Mouse (Mus musculus) heart, adult 9 months (tissue): ENCODE results near the gene Scn1a.
A peak's percentile ranks its signal among the peaks of the same experiment; 100 is the strongest.

ENCODE experiments used
- DNase-seq, 2 experiments: peaks; one replicate each; pipeline ENCODE4 v3.0.0; 2022; ENCODE audit warnings: low spot score in 2 of 2

The Scn1a gene

DNA sequence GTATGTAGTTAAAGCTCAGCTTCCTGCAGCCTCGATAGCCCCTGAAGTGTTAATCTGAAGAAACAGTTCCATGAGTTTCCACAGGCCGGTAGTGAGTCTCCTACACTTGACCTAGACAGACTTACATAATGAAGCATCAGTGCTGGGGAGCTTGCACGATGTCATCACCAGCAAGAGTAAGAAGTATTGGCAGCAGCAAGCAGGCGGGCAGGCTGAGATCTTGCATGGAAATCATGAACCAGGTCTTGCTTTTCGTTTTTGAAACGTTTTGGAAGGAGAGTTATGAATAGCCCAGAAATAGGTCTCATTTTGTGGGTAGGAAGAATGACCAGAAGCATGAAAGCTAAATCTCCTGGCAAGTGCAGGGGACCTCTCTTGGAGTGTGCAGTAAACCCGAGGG, at the start of gene Scn1a:
TSS of gene Scn1a (minus strand) at position 130 of the 400 bp plus-strand sequence.
- no peak for DNase-seq

DNA sequence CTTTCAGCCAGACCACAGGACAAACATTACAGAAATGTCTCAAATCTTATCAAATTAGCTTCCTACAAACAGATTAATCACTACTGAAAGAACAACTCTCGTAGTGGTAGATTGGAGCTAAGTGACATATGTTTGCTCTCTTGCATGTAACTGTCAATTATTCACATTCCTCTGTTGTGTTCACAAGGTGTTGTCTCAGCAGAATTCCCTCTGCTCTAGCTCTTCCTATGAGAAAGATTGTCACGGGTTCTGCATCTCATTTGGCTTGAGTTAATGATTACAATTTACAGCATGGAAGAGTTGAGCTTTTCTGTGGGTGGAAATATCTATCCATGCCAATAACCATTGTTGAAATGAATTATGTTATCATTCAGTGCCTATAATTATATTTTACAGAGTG, 37.8 kb upstream of the Scn1a start:
- no peak for DNase-seq

DNA sequence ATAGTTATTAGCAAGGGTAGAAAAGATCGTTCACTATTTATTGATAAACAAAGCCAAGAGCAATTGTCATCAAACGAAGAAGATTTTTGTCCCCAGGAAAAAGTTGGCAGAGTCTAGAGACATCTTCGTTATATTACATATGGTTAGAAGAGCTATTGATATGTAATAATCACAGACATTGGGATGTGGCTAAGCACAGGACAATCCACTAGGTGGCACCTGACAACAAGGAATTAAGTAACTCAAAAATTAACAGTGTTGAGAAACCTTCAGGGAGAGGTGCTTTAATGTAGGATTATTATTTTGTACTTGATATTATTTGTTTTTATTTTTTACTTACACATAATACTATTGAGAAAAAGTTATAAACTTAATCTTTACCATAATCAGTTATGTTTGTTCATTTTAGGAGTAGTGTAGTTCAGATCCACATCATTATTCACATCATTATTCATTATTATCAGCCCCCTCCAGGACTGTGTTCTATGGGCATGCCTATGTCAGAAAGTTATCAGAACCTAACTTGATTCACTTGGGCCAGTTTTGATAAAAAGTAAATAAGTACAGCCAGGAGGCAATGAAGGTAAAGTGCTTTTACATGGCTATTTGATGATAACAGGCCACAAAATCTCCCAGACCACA, 32.7 kb upstream of the Scn1a start:
- DNase-seq: no peak

DNA sequence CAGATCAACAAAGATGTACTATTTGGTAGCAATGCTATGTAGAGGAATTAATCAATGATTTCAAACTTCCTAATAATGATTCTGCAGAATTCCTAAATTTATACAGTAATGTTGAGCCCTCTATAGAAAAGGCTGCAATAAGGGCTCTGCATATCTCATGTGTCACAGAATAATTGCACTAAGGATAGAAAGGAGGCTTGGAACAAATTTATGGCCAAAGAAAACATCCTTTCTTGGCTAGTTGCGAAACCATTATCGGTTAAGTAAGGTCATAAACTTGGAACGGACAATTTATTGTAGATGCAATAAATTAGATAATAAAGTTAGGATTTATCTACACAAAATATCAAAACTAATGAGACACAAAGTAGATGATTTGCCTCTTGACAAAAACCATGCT, 24.8 kb upstream of the Scn1a start:
- no peak for DNase-seq

DNA sequence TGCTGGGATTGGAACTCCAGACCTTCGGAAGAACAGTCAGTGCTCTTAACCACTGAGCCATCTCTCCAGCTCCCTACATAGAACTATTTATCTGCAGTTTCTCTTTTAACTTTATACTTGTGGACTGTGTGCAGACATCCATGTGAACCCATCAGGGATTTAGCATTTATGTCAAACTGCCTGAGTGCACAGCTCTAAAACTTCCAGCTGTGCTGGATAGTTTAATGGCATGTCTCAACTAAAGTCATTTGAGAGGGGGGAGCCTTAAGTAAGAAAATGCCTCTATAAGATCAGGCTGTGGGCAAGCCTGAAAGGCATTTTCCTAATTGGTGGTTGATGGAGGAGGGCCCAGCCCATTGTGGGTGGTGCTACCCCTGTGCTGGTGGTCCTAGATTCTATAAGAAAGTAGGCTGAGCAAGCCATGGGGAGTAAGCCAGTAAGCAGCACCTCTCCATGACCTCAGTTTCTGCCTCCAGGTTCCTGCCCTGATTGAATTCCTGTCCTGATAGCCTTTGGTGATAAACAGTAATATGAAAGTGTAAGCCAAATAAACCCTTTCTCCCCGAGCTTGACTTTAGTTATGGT, 24.3 kb upstream of the Scn1a start:
- DNase-seq: no peak

DNA sequence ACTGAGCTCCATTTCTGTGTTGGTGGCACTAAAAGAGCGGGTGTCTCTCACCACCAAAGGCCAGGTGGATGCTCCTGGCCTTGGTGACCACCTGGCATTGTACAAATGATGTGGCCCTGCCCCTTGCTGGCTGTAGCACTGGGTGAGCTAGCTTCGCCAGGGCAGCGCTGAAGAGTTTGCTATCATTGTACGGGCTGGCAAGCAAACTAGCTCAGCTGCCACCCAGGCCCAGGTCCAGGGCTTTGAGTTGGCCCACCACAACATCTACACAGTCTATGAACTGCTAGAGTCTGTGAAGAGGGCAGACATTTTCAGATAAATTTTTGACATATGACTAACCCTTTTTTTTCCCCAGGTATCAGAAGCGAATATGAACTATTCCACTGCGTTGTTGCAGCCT, 23.3 kb upstream of the Scn1a start:
- DNase-seq: no peak

DNA sequence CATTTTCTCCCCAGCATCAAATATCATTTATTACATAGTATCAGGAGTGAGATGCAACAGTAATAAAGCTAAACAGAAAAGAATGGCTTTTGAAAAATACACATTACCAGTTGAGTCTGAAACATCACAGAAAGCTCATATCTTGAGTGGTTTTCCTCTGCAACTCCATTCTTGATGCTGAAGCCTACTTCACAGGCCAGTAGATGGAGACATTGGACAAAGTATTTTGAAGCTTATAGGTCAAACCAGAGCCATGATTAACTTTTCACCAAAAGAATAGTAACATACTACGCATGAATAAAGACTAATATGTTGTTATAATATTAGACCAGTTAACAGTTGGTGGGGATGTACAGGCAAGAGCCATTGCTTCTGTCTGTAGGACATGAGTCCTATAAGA, 21.8 kb upstream of the Scn1a start:
- DNase-seq: no peak

DNA sequence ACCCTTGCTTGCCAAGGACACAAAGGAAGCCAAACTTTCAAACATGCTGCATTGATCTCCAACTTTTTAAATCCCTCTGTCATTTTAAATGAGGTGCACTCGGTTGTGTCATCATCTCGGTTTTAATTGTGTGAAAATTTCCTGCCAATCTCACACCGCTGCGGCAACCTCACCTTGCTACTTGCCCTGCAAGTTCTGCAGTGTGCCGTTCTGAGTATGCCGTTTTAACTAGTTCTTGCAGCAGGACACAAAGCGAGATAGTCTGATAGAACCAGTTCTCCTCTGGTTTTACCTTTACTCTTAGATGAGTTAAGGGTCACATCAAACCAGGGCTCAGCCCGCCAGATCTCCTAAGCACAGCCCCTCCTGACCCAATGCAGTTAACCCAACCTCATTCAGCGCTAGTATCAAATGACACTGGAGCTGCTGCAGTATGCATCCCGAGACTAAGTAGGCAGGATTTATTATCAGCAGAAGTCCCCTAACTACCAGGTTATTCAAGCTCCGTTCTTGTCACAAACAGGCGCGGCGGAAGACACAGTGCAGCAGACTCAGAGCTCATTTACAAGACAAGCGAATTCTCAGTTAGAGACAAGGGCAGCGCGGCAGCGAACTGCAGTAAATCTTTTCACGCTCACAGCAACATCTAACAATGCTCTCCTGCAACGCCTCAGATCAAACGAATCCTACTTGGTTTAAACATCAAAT, 722 bp downstream of the Scn1a start:
- no peak for DNase-seq

DNA sequence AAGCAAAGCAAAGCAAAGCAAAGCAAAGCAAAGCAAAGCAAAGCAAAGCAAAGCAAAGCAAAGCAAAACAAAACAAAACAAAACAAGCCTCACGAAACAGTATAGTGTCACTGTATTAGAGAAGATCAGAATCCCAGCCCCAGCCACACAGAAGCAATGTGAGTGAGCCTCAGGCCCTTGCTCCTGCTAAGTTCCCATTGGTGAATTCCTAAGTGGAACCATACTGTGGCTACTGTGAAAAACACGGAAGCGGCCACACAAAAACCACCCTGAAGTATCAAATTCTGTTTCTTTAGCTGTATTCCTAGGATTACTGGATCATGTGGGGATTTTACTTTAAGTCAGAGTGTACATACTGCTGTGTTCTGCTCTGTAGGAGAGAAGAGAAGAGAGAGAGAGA, 4.4 kb downstream of the Scn1a start:
- DNase-seq: no peak

DNA sequence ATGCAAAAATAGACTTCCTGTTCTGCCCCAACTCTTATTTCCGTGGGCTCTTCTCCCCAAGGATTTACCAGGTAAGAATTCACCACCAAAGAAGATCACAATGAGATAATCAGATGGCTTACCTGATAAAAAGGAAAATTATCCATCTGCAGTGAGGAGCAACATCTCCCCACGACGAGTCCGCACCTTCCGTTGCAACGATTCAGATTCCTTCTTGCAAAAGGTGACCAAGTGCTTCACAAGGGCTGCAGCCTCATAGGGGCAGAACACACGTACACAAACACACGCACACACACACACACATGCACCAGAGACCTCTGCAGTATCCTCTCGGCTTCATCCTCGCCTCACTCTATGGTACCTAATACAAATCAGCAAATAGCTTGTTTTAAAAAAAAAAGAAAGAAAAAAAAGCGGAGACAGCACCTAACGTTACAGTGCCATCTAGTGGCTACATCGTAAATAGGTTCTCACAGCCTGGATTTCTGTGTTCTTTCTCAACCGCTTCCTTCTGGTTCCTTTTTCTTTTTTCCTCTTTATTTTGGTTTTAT, 30.8 kb downstream of the Scn1a start:
- no peak for DNase-seq

DNA sequence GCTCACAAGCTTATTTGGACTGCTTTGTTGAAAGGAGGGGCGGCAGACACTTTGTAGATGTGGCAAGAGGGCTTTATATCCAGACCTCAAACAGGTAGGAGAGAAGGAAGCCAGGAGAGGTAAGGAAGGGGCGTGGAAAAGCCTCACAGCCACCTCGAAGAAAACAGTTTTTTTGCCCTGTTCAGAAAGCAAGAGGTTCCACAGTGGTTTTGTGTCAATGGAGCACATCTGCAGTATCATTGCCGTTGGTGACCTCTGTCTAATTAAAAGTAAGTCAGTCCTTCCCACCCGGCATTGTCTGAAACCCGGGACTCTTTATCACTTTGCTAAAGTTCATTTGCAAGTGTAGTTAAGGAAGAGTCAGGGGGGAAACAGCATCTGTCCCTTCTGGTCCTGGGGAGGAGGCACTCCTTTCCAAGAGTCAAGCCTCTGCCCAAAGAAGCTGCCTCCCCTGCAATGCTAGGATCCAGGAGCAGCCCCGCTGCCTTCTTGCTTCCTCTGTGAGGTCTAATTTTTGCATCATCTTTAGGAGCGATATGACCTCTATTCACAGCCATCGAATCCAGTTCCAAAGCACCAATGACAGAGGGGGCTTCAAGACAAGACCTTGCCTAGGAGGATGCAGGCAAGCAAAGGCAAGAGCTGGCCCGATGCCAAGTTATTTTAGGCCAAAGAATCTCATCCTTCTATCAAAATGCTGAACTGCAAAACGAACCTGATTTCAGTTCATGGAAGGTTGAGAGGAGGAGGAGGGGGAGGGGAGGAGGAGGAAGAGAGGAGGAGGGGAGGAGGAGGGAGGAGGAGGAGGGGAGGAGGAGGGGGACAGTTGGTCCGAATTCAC, 31.5 kb downstream of the Scn1a start:
- no peak for DNase-seq

DNA sequence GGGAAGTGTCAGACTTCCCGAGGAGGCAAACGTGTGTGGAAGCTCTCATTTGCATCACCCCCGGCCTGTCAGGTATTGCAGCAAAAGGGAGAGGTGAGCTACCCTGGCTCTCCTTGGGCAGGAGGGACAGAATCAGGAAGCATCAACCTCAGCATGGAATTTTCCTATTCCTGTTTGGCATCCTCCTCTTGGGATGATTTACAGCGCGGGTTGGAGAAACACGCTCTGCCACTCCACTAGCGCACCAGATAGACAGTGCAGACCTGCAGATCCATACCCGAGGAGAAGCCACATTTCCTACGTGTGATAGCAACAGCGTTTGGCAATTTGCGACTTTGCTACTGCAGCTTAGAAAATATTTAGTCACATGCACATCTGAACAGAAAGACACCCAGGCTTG, 32.2 kb downstream of the Scn1a start:
- DNase-seq: no peak

DNA sequence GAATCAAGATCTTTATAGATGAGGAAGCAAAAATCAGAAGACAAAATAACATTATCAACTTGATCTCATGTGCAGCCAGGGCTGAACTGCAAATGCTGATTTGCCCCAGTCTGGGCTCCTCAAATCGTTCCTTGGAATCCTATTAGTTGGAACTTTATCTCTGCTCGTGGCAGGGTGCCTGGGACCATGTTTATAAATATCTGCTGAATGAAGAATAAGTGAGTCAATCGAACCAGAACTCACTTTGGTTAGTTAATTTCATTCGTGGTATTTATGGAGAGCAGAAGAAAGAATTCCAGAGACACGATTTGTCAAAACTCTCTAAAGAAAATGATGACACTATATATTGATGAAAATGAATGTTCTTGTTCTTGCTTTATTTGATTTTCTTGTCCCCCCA, 48.1 kb downstream of the Scn1a start:
- no peak for DNase-seq

DNA sequence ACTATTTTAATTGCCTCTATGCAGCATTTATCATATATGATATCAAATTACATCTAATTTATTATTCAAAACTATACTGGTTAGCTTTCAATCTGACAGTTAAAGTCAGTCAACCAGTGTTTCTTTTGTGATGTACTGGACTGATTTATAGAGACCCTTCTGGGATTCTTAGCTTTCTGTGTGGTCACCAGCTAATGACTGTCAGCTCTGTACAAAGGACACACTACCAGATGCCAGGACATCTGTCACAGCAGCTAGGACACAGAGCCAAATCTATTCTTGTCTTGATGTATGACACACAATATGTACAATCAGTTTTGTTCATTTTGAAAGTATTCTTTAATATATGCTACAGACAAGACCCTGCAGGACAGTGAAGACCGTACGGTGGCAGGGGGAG, 72.7 kb downstream of the Scn1a start:
- DNase-seq: no peak

DNA sequence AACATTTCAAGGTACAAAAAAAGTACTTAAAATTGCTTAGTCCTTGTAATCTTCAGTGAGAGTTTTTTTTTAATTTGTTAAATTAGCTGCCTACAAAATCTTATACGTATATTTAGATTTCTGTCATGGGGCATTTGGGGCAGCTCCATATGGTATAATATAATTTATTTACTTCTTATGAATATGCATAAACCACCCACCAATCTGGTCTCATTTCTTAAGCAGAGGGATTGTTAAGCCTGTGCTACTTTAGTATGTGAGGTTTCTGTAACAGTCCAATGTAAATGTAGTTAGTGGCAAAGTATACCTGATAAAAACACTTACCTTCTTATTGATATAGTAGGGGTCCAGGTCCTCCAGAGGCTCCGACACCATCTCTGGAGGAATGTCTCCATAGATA, 90.0 kb downstream of the Scn1a start:
- DNase-seq: no peak

DNA sequence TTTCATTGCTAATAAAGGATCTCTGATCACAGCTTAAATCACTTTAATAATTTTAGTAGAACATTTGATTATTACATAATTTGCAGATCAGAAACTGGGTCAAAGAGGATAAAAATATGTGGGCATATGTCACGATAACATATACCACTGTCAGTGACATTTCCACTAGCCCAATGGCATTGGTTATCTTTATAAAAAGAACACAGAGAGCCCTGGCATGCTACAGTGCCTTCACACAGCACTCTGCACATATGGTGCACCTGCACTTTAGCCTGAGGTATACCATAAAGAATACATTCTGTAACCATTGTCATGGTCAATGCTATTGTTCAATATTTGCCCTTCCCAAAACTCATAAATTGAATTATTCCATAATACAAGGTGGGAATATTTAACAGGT, 94.0 kb downstream of the Scn1a start:
- no peak for DNase-seq

DNA sequence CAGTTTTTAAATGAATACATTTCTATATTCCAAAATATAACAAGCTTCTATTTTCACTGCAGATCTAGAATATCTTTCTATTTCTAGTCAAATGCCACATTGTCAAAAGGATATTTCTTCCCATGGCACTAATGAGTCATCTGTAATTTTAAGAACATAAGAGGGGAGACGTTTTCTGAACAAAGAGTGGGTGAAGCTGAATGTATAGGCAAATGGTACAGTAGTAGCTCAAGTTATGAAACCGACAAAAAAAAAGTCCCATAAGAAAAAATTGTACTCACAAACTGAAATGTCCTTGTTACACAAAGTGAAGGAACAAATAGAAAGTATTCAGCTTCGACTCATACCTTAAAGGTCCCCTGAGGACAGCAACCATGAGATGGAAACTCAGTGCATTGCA, 94.5 kb downstream of the Scn1a start:
- no peak for DNase-seq

DNA sequence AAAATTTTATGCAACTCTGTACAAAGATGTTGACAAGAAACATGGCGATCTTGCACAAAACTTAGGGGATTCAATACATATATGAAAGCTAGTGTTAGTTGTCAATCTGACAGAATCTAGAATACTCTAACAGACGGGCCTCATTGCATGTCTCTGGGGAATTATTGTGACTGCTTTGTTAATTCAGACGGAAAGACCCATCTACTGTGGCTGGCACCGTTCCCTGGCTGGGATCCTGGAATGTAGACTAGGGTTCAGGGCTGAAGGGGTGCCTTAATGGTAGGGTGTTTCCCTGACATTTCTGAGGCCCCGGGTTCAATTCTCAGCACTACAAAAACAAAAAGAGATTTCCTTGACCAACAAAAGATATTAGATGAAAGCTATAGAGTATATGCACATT, 103.2 kb downstream of the Scn1a start:
- no peak for DNase-seq

DNA sequence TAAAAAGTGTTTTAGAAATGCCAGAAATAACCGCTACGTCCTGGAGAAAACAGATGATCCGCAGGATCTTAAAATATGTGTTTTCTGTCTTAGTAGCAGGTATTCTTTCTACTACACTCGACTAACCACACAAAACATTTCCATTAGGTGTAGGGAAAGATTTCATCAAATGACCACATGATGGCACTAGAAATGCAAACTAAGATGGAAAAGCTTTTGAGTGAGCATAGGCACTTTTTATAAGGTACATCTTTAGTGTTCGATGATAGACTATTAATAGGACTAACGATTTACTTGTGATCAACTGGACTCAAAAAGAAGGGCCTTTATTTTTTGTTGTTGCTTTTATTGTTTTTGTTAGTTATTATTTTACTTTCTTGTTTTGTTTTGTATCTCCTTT, 104.2 kb downstream of the Scn1a start:
- no peak for DNase-seq

DNA sequence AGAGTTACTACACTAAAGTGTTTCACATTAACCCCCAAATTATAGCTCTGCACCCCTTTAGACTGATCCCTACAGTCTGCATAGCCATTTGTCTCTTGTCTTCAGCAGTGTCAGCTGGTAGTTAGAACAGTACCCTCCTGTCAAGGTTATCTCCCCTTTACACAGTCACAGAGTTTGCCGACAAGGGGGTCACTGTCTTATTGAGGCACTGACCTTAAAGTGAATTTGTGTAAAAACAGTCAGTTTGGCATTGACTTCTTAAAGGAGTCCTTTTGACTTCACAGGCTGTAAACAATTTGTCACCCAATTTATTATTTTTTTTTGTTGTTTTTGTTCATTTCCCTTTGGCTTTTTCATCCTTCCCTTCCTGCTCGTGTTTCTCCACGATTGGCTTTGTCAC, 168.1 kb downstream of the Scn1a start:
- DNase-seq: no peak

DNA sequence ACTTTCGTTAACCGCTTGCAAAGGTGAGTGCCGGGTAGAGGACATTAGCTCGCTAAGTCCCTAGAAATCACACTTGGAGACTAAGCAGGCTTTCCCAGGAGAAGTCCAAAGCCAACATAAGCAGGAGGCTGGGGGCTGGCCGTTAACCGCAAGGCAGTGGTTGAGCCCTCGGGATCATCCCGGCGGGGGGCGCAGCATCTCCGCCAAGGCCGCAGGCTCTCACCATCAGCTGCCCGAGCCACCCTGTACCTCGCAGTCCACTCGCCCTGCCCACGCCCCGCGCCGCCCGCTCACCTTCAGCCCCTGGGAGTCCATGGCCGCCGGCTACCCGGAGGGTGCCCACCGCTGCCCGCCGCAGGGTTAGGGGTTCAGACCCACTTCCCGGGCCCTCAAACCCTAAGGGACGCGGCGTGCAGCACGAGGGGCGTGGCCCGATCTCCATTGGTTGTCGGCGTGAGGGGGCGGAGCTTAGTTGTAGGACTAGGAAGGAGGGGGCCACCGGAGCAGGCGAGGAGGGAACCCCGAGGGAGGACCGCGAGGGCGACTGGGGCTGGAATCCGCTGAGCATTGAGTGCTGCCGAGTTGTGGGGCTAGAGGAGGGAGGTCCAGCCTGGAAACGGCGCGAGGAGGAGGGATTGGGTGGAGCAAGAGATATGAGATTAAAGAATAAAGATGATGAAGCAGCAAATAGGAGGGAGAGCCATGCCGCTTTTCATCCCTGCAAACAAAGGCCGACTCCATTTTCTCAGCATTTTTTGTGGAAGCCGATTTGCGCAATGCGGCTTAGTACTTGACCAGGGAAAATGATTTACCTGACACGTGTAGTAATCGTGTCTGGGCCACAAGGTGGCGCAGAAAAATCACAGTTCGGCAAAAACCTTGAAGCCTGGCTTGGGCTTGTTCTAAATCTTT, 184.2 kb downstream of the Scn1a start, which contains the start of gene Ttc21b:
TSS of gene Ttc21b (minus strand) at position 398 of the 912 bp plus-strand sequence.
- peak; percentile 94 to 95 for DNase-seq
